Mouse (Mus musculus) heart, embryonic 15.5 days (tissue): ENCODE measurements around the gene Stoml3. TPM values are rescaled to one million over a fixed set of nuclear protein-coding genes. Genes with fewer than 3 reads are reported as not detected.

Experiments used
- ATAC-seq: fragments of 200-750 bp; cut with Nextera tagmentation; replicated peaks from 2 replicates; pipeline ENCODE4 v1.8.0; 2017; ENCODE audit warnings: low read depth, moderate TSS enrichment; ENCODE audit not compliant: insufficient number of reproducible peaks, insufficient read depth, low FRiP score
- H3K27ac ChIP-seq: fragments of 300-500 bp; sonication (generic); 2 replicates; pipeline ENCODE4 v1.5.1; 2015; ENCODE audit warnings: mild to moderate bottlenecking, inconsistent platforms
- H3K27me3 ChIP-seq: fragments of 300-500 bp; sonication (generic); 2 replicates; pipeline ENCODE4 v1.6.1; 2015; ENCODE audit warnings: inconsistent platforms
- H3K36me3 ChIP-seq: fragments of 300-500 bp; sonication (generic); 2 replicates; pipeline ENCODE4 v1.6.1; 2015; ENCODE audit warnings: mild to moderate bottlenecking, inconsistent platforms
- H3K4me1 ChIP-seq: fragments of 300-500 bp; sonication (generic); replicated peaks from 2 replicates; pipeline ENCODE4 v1.6.1; 2015; ENCODE audit warnings: inconsistent platforms
- H3K4me2 ChIP-seq: fragments of 300-500 bp; sonication (generic); 2 replicates; pipeline ENCODE4 v1.6.1; 2015; ENCODE audit warnings: inconsistent platforms, mild to moderate bottlenecking, moderate library complexity
- H3K4me3 ChIP-seq: fragments of 300-500 bp; sonication (generic); 2 replicates; pipeline ENCODE4 v1.5.1; 2015; ENCODE audit warnings: mild to moderate bottlenecking, inconsistent platforms
- H3K9ac ChIP-seq: fragments of 300-500 bp; sonication (generic); 2 replicates; pipeline ENCODE4 v1.6.1; 2015; ENCODE audit warnings: mild to moderate bottlenecking, inconsistent platforms
- H3K9me3 ChIP-seq: fragments of 300-500 bp; sonication (generic); replicated peaks from 2 replicates; pipeline ENCODE4 v1.6.1; 2016; ENCODE audit warnings: inconsistent platforms
- WGBS: fragments of 180-500 bp; shearing (Covaris S2); methylation state at CpG from one replicate; pipeline ENCODE4 v1.1.7; 2015; ENCODE audit warnings: mixed read lengths; 5-methylcytosine and 5-hydroxymethylcytosine counted together
- polyA plus RNA-seq: library from polyadenylated mRNA; unstranded; fragments of >200 nt; fragmentation: Nextera tagmentation; extraction: Ambion mirVana; gene quantifications from 2 replicates; pipeline ENCODE4 v1.2.1, GENCODE M21; 2015

Gene Stoml3
- polyA plus RNA-seq, 1 experiment from 2014 or later: not detected

DNA sequence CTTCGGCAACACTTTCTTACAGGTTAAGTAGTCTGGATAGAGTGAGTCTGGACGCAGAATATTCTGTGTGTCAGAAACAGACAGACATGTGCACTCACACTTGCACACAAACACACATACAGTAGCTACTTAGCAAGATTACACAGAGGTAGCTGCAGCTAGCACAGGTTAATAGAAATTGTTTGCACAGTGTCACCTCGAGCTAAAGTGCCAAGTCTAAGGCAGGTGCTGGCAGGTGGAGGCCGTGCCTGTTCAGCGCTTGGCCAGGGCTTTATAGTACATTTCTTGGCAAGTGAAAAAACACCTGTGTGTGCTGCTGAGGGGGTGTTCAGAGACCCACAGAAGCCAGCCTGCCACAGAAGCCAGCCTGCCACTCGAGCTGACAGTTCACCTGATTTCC lies 41.9 kb downstream of the Stoml3 start:
- Histone ChIP-seq H3K4me2 (no peak overlapping the region), H3K27me3 (no peaks in the 10 kb centered on the region), H3K27ac (no peak overlapping the region), H3K4me1 (no peaks in the 10 kb centered on the region), H3K36me3 (no peaks in the 10 kb centered on the region), H3K4me3 (no peak overlapping the region), H3K9me3 (no peaks in the 10 kb centered on the region), H3K9ac (no peak overlapping the region)
- ATAC-seq: no peak
- 77% methylated on average over 6 of the region's 6 CpGs for WGBS

GRCm38 (mm10) chr3:53532091-53532490 lies 43.6 kb downstream of the Stoml3 start:
- no peak for ATAC-seq

DNA sequence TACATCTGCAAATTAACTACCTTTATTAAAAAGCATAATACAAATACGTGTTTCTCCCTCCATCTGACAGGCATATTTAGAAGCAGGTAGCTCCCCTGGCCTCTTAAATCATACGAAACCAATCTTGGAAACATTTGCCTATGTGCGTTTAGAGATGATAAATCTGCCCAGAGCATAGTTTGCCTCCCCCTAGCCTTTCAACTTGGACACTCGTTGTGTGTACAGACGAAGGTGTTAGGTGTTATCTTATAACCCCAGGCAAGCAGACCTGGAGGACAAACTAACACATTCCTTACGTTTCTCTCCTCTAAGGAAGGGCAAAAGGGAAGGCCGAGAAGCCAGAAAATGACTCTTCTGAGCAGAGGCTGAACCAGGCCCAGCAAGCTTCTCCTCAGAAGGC lies 64.2 kb downstream of the Stoml3 start:
- Histone ChIP-seq H3K27ac (no peak overlapping the region), H3K27me3 (no peaks in the 10 kb centered on the region), H3K4me3 (no peak overlapping the region), H3K4me1 (peaks cover 4% of the 10 kb centered on the region; the same call in 1 of the 2 replicates), H3K9ac (no peak overlapping the region), H3K36me3 (no peaks in the 10 kb centered on the region), H3K9me3 (no peaks in the 10 kb centered on the region), H3K4me2 (no peak overlapping the region)
- WGBS: 50% methylated on average over 7 of the region's 7 CpGs
- ATAC-seq: no peak

More at GRCm38 (mm10) chr3:53532091-53532490, 43.6 kb downstream of the Stoml3 start:
- Histone ChIP-seq H3K4me3 (no peak overlapping the region), H3K4me2 (no peak overlapping the region), H3K27ac (no peak overlapping the region), H3K9me3 (no peaks in the 10 kb centered on the region), H3K27me3 (no peaks in the 10 kb centered on the region), H3K9ac (no peak overlapping the region), H3K36me3 (peaks cover under 1% of the 10 kb centered on the region; the same call in 1 of the 2 replicates), H3K4me1 (no peaks in the 10 kb centered on the region)
- 82% methylated on average over 6 of the region's 6 CpGs for WGBS

- H3K9ac ChIP-seq: no peak overlapping the region
- no peaks in the 10 kb centered on the region for H3K9me3 ChIP-seq
- peaks cover 4% of the 10 kb centered on the region; the same call in 1 of the 2 replicates for H3K4me1 ChIP-seq
- no peaks in the 10 kb centered on the region for H3K36me3 ChIP-seq
- no peaks in the 10 kb centered on the region for H3K27me3 ChIP-seq
- 39% methylated on average over 10 of the region's 10 CpGs for WGBS
- no peak overlapping the region for H3K27ac ChIP-seq
- no peak overlapping the region for H3K4me2 ChIP-seq
- H3K4me3 ChIP-seq: no peak overlapping the region
- ATAC-seq: no peak
These were observed 66.8 kb downstream of the Stoml3 start for GRCm38 (mm10) chr3:53555031-53555952.

DNA sequence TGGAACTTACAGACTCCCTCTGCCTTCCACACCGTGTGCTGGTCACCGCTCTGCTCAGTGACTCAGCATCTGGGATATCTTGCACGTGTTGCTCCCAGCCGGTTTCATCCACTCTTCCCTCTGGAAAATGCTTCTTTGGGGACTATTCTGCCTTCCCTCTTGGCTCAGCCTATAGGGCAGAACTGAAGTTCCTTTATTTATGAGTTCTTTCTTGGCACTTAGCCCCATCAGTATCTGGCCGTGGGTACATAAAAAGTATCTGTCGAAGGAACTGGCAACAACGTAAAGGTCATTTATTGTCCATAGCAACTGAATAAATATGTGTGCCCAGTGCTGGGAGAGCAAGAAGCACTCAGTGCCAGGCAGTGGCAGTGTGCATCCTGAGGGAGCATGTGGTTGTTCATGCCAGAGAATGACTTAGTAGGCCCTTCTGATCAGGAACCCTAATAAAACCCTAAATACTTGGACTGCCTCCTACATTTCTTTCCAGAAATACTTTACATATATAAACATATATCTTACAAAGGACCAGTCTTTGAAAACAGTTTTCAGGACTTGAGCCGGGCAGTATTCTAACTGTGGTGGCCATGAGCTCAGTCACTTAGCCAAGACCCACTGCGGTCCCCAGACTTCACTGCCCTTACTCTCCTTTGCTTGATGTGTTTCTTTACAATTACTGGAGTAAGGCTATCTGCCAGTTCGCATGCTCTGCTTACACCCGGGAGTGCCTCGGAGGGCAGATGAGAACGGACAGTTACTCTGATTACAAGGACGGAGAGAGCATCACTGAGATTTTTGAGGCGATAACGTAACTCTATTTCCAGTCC lies 69.1 kb downstream of the Stoml3 start:
- 62% methylated on average over 16 of the region's 16 CpGs for WGBS
- H3K36me3 ChIP-seq: no peaks in the 10 kb centered on the region
- H3K9ac ChIP-seq: no peak overlapping the region
- H3K9me3 ChIP-seq: no peaks in the 10 kb centered on the region
- ATAC-seq: no peak
- H3K4me3 ChIP-seq: no peak overlapping the region
- H3K4me2 ChIP-seq: no peak overlapping the region
- H3K27me3 ChIP-seq: no peaks in the 10 kb centered on the region
- peaks cover 4% of the 10 kb centered on the region; the same call in 1 of the 2 replicates for H3K4me1 ChIP-seq
- H3K27ac ChIP-seq: no peak overlapping the region

Other genes starting within 250 kb of the Stoml3 start
- 4.0 and 6.7 TPM in 2 replicates for gene Nhlrc3, start 25.3 kb upstream of the Stoml3 start, polyA plus RNA-seq
- gene Proser1, start 25.0 kb upstream of the Stoml3 start, polyA plus RNA-seq: 10.9 and 14.1 TPM in 2 replicates
- 2.2 and 3.7 TPM in 2 replicates for gene Frem2, start 168.7 kb downstream of the Stoml3 start, polyA plus RNA-seq